Comparison of ENCODE assay signal across 8 mouse cellular contexts in the genomic region with DNA sequence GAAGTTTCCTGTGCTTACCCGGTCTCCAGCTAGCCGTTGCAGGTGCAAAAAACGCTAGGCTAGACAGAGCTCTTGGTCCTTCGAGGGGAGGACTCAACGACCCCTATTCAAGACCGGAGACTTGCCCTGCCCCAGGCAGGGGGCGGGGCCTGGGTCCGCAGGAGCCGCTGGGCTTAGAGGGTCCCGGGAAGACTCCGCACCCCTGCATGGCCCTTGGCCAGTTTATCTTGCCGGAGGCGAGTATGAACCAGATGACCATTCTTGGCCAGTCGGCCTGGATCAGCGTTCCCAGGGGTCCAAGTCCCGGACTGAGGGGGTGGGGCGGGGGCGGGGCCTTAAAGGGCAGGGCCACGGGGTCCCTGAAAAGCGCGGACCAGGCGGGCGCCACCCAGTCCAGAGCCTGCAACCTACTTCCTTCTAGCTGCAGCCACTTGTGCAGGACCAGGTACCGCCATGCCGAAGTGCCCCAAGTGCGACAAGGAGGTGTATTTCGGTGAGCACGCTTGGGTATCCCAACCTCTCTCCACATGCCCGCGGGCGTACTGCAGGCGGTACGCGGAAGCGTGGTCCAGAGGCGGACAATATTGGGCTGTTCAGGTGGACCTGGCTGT. TPM values are rescaled to one million over a fixed set of nuclear protein-coding genes. Genes with fewer than 3 reads are reported as not detected.
DNase-seq lines count a peak whose midpoint lies in the region; ATAC-seq and TF ChIP-seq lines count a peak whose summit lies in the region.

No protein-coding gene starts in this region.

- no peaks in the 10 kb centered on the region for H3K36me3 ChIP-seq in hindbrain, postnatal 0 days (ENCODE audit: insufficient read depth, low read length)
- H3K36me3 ChIP-seq in liver, embryonic 16.5 days (ENCODE audit: control insufficient read depth, insufficient read depth), result no peaks in the 10 kb centered on the region
- H3K36me3 ChIP-seq in neural tube, embryonic 13.5 days, result no peaks in the 10 kb centered on the region

- H3K4me2 ChIP-seq in hindbrain, postnatal 0 days (ENCODE audit: low read depth, low read length), result peak overlapping the region; percentile 62
- H3K4me2 ChIP-seq in liver, embryonic 16.5 days (ENCODE audit: low read depth, low read length), result peak overlapping the region; percentile 78
- peak overlapping the region; percentile 64 for H3K4me2 ChIP-seq in neural tube, embryonic 13.5 days

- no peak for TF ChIP-seq CTCF in hindbrain, postnatal 0 days (IDR thresholded peaks at IDR 0.05; ENCODE audit: low read depth)

- WGBS in hindbrain, postnatal 0 days, result 2% methylated on average over 36 of the region's 36 CpGs
- WGBS in liver, embryonic 16.5 days (ENCODE audit: insufficient replicate concordance), result under 1% methylated on average over 36 of the region's 36 CpGs
- WGBS in neural tube, embryonic 13.5 days, result 2% methylated on average over 36 of the region's 36 CpGs

- peak overlapping the region; percentile 35 for H3K4me3 ChIP-seq in hindbrain, postnatal 0 days (ENCODE audit: low read length)
- peak overlapping the region; percentile 57 for H3K4me3 ChIP-seq in liver, embryonic 16.5 days (ENCODE audit: low read depth, low read length)
- H3K4me3 ChIP-seq in neural tube, embryonic 13.5 days, result peak overlapping the region; percentile 37

- no peaks in the 10 kb centered on the region for H3K9me3 ChIP-seq in hindbrain, postnatal 0 days (ENCODE audit: low read length)
- H3K9me3 ChIP-seq in liver, embryonic 16.5 days (replicated peaks; ENCODE audit: control insufficient read depth, low read length), result no peaks in the 10 kb centered on the region
- no peaks in the 10 kb centered on the region for H3K9me3 ChIP-seq in neural tube, embryonic 13.5 days

- intact Hi-C loops in gastrocnemius, postnatal 14 days (cut with DNase I; ENCODE audit: low total_unique reads), result no loop called here
- intact Hi-C loops in left cerebral cortex, postnatal 14 days (cut with DNase I), result no loop called here

- H3K4me1 ChIP-seq in hindbrain, postnatal 0 days (ENCODE audit: insufficient read depth, low read length), result peaks cover 20% of the 10 kb centered on the region
- peaks cover 51% of the 10 kb centered on the region for H3K4me1 ChIP-seq in liver, embryonic 16.5 days (ENCODE audit: control insufficient read depth, low read depth, low read length)
- peaks cover 49% of the 10 kb centered on the region for H3K4me1 ChIP-seq in neural tube, embryonic 13.5 days (replicated peaks)

- peak; percentile 61 for DNase-seq in urinary bladder, postnatal 14 days (ENCODE audit: low spot score)
- no peak for DNase-seq in urinary bladder, postnatal 25 days (ENCODE audit: low spot score)
- peak; percentile 61 for DNase-seq in gastrocnemius, postnatal 14 days
- peak; percentile 36 for DNase-seq in hindbrain, postnatal 0 days (ENCODE audit: low spot score)
- no peak for DNase-seq in left cerebral cortex, postnatal 14 days (ENCODE audit: low spot score in 2 of 2)

- no peaks in the 10 kb centered on the region for H3K27me3 ChIP-seq in hindbrain, postnatal 0 days (ENCODE audit: insufficient read depth, low read length)
- H3K27me3 ChIP-seq in liver, embryonic 16.5 days (ENCODE audit: control insufficient read depth, insufficient read depth, low read depth, low read length), result peaks cover 39% of the 10 kb centered on the region
- peaks cover 35% of the 10 kb centered on the region for H3K27me3 ChIP-seq in neural tube, embryonic 13.5 days

- H3K27ac ChIP-seq in hindbrain, postnatal 0 days, result no peak overlapping the region
- no peak overlapping the region for H3K27ac ChIP-seq in liver, embryonic 16.5 days (ENCODE audit: low read length)
- no peak overlapping the region for H3K27ac ChIP-seq in neural tube, embryonic 13.5 days (replicated peaks)

- H3K9ac ChIP-seq in hindbrain, postnatal 0 days (replicated peaks; ENCODE audit: low read length), result peak overlapping the region; percentile 47; the same call in 1 of the 2 replicates
- peak overlapping the region; percentile 58 for H3K9ac ChIP-seq in liver, embryonic 16.5 days (ENCODE audit: low read depth, low read length)
- peak overlapping the region; percentile 57 for H3K9ac ChIP-seq in neural tube, embryonic 13.5 days

- no peak for ATAC-seq in hindbrain, postnatal 0 days
- no peak for ATAC-seq in liver, embryonic 16.5 days (ENCODE audit: low read depth)
- ATAC-seq in neural tube, embryonic 13.5 days (ENCODE audit: low read depth), result no peak
- no peak for ATAC-seq in megakaryocyte-erythroid progenitor cell, adult 5-6 weeks (replicated peaks; ENCODE audit: low FRiP score, low TSS enrichment, poor library complexity, severe bottlenecking)

RNA-seq across cellular contexts. Expression of gene Tedc1, which starts 4.5 kb away (rescaled TPM):
- 1 to 10 TPM in 1 of 2 experiments, under 1 TPM in 1; 0.69 to 1.6 TPM for total RNA-seq in gastrocnemius, postnatal 14 days (2021)
- total RNA-seq in hindbrain, postnatal 0 days (2014; rRNA removed), result 13.8 and 16.6 TPM in 2 replicates
- 14.7 and 15.8 TPM in 2 replicates for polyA plus RNA-seq in hindbrain, postnatal 0 days (2015; fragmentation: Nextera tagmentation; extraction: Ambion mirVana)
- 9.1 and 9.2 TPM in 2 replicates for polyA plus RNA-seq in liver, embryonic 16.5 days (2015; fragmentation: Nextera tagmentation; extraction: Ambion mirVana)
- polyA plus RNA-seq in neural tube, embryonic 13.5 days (2015; fragmentation: Nextera tagmentation; extraction: Ambion mirVana), result 17.1 and 18.7 TPM in 2 replicates
- total RNA-seq in left cerebral cortex, postnatal 14 days (2021), result 1 to 10 TPM; 1.7 to 1.8 TPM
- total RNA-seq in megakaryocyte-erythroid progenitor cell, adult 5-6 weeks (2014; fragmentation: Nextera tagmentation), result 13.5 and 29.1 TPM in 2 replicates
- 10.7 and 15.7 TPM in 2 replicates for total RNA-seq in megakaryocyte-erythroid progenitor cell, adult 5-6 weeks (2017)

RNA-seq across cellular contexts. Expression of gene Crip1, which starts 5.7 kb away (rescaled TPM):
- total RNA-seq in gastrocnemius, postnatal 14 days (2021), result 100 to 1,000 TPM; 115 to 139 TPM
- 4.6 and 15.4 TPM in 2 replicates for total RNA-seq in hindbrain, postnatal 0 days (2014; rRNA removed)
- 33.0 and 35.8 TPM in 2 replicates for polyA plus RNA-seq in hindbrain, postnatal 0 days (2015; fragmentation: Nextera tagmentation; extraction: Ambion mirVana)
- 97.4 and 102 TPM in 2 replicates for polyA plus RNA-seq in liver, embryonic 16.5 days (2015; fragmentation: Nextera tagmentation; extraction: Ambion mirVana)
- 66.3 and 74.9 TPM in 2 replicates for polyA plus RNA-seq in neural tube, embryonic 13.5 days (2015; fragmentation: Nextera tagmentation; extraction: Ambion mirVana)
- total RNA-seq in left cerebral cortex, postnatal 14 days (2021), result 10 to 100 TPM; 12.7 to 13.0 TPM
- 248 and 286 TPM in 2 replicates for total RNA-seq in megakaryocyte-erythroid progenitor cell, adult 5-6 weeks (2014; fragmentation: Nextera tagmentation)
- total RNA-seq in megakaryocyte-erythroid progenitor cell, adult 5-6 weeks (2017), result 191 and 258 TPM in 2 replicates

RNA-seq across cellular contexts. Expression of gene Crip2, which starts 11.7 kb away (rescaled TPM):
- total RNA-seq in gastrocnemius, postnatal 14 days (2021), result 10 to 100 TPM; 82.5 to 84.7 TPM
- total RNA-seq in hindbrain, postnatal 0 days (2014; rRNA removed), result 138 and 152 TPM in 2 replicates
- polyA plus RNA-seq in hindbrain, postnatal 0 days (2015; fragmentation: Nextera tagmentation; extraction: Ambion mirVana), result 239 and 251 TPM in 2 replicates
- polyA plus RNA-seq in liver, embryonic 16.5 days (2015; fragmentation: Nextera tagmentation; extraction: Ambion mirVana), result 41.6 and 43.8 TPM in 2 replicates
- 301 and 350 TPM in 2 replicates for polyA plus RNA-seq in neural tube, embryonic 13.5 days (2015; fragmentation: Nextera tagmentation; extraction: Ambion mirVana)
- 100 to 1,000 TPM; 199 to 200 TPM for total RNA-seq in left cerebral cortex, postnatal 14 days (2021)
- 26.1 and 45.9 TPM in 2 replicates for total RNA-seq in megakaryocyte-erythroid progenitor cell, adult 5-6 weeks (2014; fragmentation: Nextera tagmentation)
- 11.6 and 18.2 TPM in 2 replicates for total RNA-seq in megakaryocyte-erythroid progenitor cell, adult 5-6 weeks (2017)

RNA-seq across cellular contexts. Expression of gene Tmem121, which starts 34.0 kb away (rescaled TPM):
- under 1 TPM; 0.33 to 0.47 TPM for total RNA-seq in gastrocnemius, postnatal 14 days (2021)
- total RNA-seq in hindbrain, postnatal 0 days (2014; rRNA removed), result 98.0 and 103 TPM in 2 replicates
- 54.8 and 55.3 TPM in 2 replicates for polyA plus RNA-seq in hindbrain, postnatal 0 days (2015; fragmentation: Nextera tagmentation; extraction: Ambion mirVana)
- 0.36 and 0.39 TPM in 2 replicates for polyA plus RNA-seq in liver, embryonic 16.5 days (2015; fragmentation: Nextera tagmentation; extraction: Ambion mirVana)
- 33.5 and 33.9 TPM in 2 replicates for polyA plus RNA-seq in neural tube, embryonic 13.5 days (2015; fragmentation: Nextera tagmentation; extraction: Ambion mirVana)
- total RNA-seq in left cerebral cortex, postnatal 14 days (2021), result 10 to 100 TPM; 28.3 to 35.6 TPM
- 0.22 and 0.74 TPM in 2 replicates for total RNA-seq in megakaryocyte-erythroid progenitor cell, adult 5-6 weeks (2014; fragmentation: Nextera tagmentation)
- total RNA-seq in megakaryocyte-erythroid progenitor cell, adult 5-6 weeks (2017), result not detected in 2 replicates

RNA-seq across cellular contexts. Expression of gene Mta1, which starts 53.7 kb away (rescaled TPM):
- total RNA-seq in gastrocnemius, postnatal 14 days (2021), result 10 to 100 TPM; 34.6 to 35.4 TPM
- total RNA-seq in hindbrain, postnatal 0 days (2014; rRNA removed), result 57.6 and 65.0 TPM in 2 replicates
- 13.1 and 13.5 TPM in 2 replicates for polyA plus RNA-seq in hindbrain, postnatal 0 days (2015; fragmentation: Nextera tagmentation; extraction: Ambion mirVana)
- polyA plus RNA-seq in liver, embryonic 16.5 days (2015; fragmentation: Nextera tagmentation; extraction: Ambion mirVana), result 3.4 and 3.5 TPM in 2 replicates
- 14.8 and 15.1 TPM in 2 replicates for polyA plus RNA-seq in neural tube, embryonic 13.5 days (2015; fragmentation: Nextera tagmentation; extraction: Ambion mirVana)
- 10 to 100 TPM; 92.7 to 95.9 TPM for total RNA-seq in left cerebral cortex, postnatal 14 days (2021)
- total RNA-seq in megakaryocyte-erythroid progenitor cell, adult 5-6 weeks (2014; fragmentation: Nextera tagmentation), result 131 and 142 TPM in 2 replicates
- total RNA-seq in megakaryocyte-erythroid progenitor cell, adult 5-6 weeks (2017), result 30.7 and 54.1 TPM in 2 replicates

Comparison
In these comparisons a context has a peak if more than half of its experiments do, and no peak if none do; other contexts are left out.
1. DNase-seq: peak in urinary bladder, postnatal 14 days (single experiment), gastrocnemius, postnatal 14 days (single experiment) and hindbrain, postnatal 0 days (single experiment); none in urinary bladder, postnatal 25 days (single experiment) and left cerebral cortex, postnatal 14 days (0 of 2).
2. Peak in every context shown above with its lines, with median percentiles within 50 percentile points of each other: H3K4me2 ChIP-seq, H3K4me3 ChIP-seq and H3K9ac ChIP-seq.